Mouse (Mus musculus) forebrain, embryonic 16.5 days (tissue): ENCODE measurements at regions not wholly inside any gene's neighbourhood (a gene's known extent, or its start where the extent isn't known, plus 50 kb on each side); places are given as distances from the start of the nearest gene placed in this dataset.

ENCODE experiments used
- ATAC-seq: fragments of 200-750 bp; cut with Nextera tagmentation; 2 replicates; pipeline ENCODE4 v1.8.0; 2017; ENCODE audit warnings: mild to moderate bottlenecking, moderate library complexity
- H3K27ac ChIP-seq: fragments of 300-500 bp; sonication (generic); 2 replicates; pipeline ENCODE4 v1.5.1; 2014; ENCODE audit warnings: low read length, control low read depth
- H3K27me3 ChIP-seq: fragments of 300-500 bp; sonication (generic); replicated peaks from 2 replicates; pipeline ENCODE4 v1.6.1; 2014; ENCODE audit warnings: low read length; ENCODE audit not compliant: control insufficient read depth, insufficient read depth
- H3K36me3 ChIP-seq: fragments of 300-500 bp; sonication (generic); 2 replicates; pipeline ENCODE4 v1.6.1; 2014; ENCODE audit not compliant: control insufficient read depth, insufficient read depth
- H3K4me1 ChIP-seq: fragments of 300-500 bp; sonication (generic); replicated peaks from 2 replicates; pipeline ENCODE4 v1.6.1; 2014; ENCODE audit warnings: low read length; ENCODE audit not compliant: control insufficient read depth, insufficient read depth
- H3K4me2 ChIP-seq: fragments of 300-500 bp; sonication (generic); 2 replicates; pipeline ENCODE4 v1.6.1; 2014; ENCODE audit warnings: mild to moderate bottlenecking, low read length, control low read depth
- H3K4me3 ChIP-seq: fragments of 300-500 bp; sonication (generic); replicated peaks from 2 replicates; pipeline ENCODE4 v1.5.1; 2014; ENCODE audit warnings: mild to moderate bottlenecking, low read length, control low read depth
- H3K9ac ChIP-seq: fragments of 300-500 bp; sonication (generic); replicated peaks from 2 replicates; pipeline ENCODE4 v1.6.1; 2014; ENCODE audit warnings: low read depth, low read length, control low read depth
- H3K9me3 ChIP-seq: fragments of 300-500 bp; sonication (generic); 2 replicates; pipeline ENCODE4 v1.6.1; 2016; ENCODE audit warnings: low read length; ENCODE audit not compliant: control insufficient read depth
- WGBS: fragments of 180-500 bp; shearing (Covaris S2); extraction: QIAGEN DNeasy Blood & Tissue Kit; methylation state at CpG from one replicate; pipeline ENCODE4 v1.1.7; 2014; 5-methylcytosine and 5-hydroxymethylcytosine counted together

DNA sequence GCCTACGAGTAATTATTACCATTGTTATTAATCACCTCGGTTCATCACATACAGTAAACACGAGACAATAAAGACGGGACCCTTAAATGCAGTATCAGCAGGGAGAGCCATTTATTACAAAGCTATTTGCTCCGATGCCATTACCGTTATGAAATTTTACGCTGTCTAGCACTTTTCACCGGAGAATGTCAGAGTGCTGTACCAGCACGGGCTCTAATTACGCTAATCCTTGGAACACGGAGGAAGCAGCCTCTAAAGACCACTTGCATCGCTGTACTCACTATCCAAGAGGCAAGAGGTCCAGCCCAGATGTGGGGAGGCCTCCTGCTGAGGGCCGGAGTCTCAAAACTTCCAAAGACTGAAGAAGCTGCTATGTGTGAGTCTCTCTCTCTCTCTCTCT, 79.2 kb upstream of the Jarid2 start:
- Histone ChIP-seq H3K36me3 (no peaks in the 10 kb centered on the region), H3K9me3 (no peaks in the 10 kb centered on the region), H3K4me2 (peak overlapping the region; percentile 14; the same call in 1 of the 2 replicates), H3K4me3 (no peak overlapping the region), H3K27me3 (no peaks in the 10 kb centered on the region), H3K9ac (no peak overlapping the region), H3K4me1 (peaks cover 3% of the 10 kb centered on the region; the same call in 1 of the 2 replicates), H3K27ac (no peak overlapping the region)
- no peak for ATAC-seq
- WGBS = 15% methylated on average over 13 of the region's 13 CpGs

- Histone ChIP-seq H3K27ac (no peak overlapping the region), H3K27me3 (no peaks in the 10 kb centered on the region), H3K9me3 (no peaks in the 10 kb centered on the region), H3K4me2 (no peak overlapping the region), H3K36me3 (no peaks in the 10 kb centered on the region), H3K4me3 (no peak overlapping the region), H3K4me1 (peaks cover 3% of the 10 kb centered on the region; the same call in 1 of the 2 replicates), H3K9ac (no peak overlapping the region)
- ATAC-seq = peak; percentile 58; the same call in 1 of the 2 replicates
- 11% methylated on average over 22 of the region's 22 CpGs for WGBS
Observed at GRCm38 (mm10) chr13:44651259-44652238, 77.7 kb upstream of the Jarid2 start.

DNA sequence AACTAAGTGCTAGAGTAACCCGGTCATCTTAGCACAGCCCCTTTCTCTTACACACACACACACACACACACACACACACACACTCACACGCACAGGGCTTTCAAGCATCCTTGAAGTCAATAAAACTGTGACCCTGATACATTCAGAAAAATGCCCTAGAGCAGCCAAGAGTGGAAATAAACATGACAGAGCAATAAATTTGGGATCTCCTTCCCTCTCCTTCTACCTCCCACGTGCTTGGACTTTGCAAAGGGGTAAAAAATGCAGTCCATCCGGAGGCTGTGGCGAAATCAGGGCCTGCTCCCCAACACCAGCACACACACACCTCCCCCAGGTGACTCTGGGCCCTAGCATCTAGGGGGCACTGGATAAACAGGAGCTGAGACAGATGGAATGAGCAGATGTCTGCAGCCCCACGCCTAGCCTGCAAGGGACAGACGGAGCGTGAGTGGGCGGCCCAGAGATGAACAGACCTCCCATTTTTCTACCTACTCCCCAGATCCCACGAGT, 71.3 kb upstream of the Jarid2 start:
- no peaks in the 10 kb centered on the region for H3K9me3 ChIP-seq
- no peaks in the 10 kb centered on the region for H3K36me3 ChIP-seq
- H3K4me3 ChIP-seq = no peak overlapping the region
- 63% methylated on average over 10 of the region's 10 CpGs for WGBS
- no peak overlapping the region for H3K4me2 ChIP-seq
- ATAC-seq = no peak
- no peak overlapping the region for H3K27ac ChIP-seq
- H3K27me3 ChIP-seq = no peaks in the 10 kb centered on the region
- H3K9ac ChIP-seq = no peak overlapping the region
- H3K4me1 ChIP-seq = no peaks in the 10 kb centered on the region

GRCm38 (mm10) chr13:44659861-44660260, 69.4 kb upstream of the Jarid2 start:
- Histone ChIP-seq H3K27me3 (no peaks in the 10 kb centered on the region), H3K9me3 (no peaks in the 10 kb centered on the region), H3K4me1 (no peaks in the 10 kb centered on the region), H3K9ac (no peak overlapping the region), H3K4me3 (no peak overlapping the region), H3K27ac (no peak overlapping the region), H3K4me2 (no peak overlapping the region), H3K36me3 (no peaks in the 10 kb centered on the region)
- 76% methylated on average over 6 of the region's 6 CpGs for WGBS
- ATAC-seq = no peak

DNA sequence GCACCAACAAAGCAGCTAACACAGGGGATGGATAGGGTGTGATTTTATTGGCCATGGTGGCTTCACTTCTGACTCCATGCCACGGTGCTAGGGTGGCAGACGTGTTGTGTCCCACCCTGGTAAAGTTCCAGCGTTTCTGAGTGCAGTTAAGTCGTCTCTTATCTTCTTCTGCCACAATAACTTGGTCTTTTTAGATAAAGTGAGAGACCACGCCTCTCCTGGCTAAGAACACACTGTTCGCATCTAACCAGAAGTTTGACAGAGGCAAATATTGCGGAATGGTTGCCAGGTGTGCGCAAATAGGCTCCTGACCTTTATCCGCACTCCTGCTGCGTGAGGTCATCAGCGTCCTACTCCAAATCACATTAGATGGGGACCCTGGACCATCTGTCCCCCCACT, 66.2 kb upstream of the Jarid2 start:
- Histone ChIP-seq H3K9ac (no peak overlapping the region), H3K36me3 (no peaks in the 10 kb centered on the region), H3K27me3 (no peaks in the 10 kb centered on the region), H3K4me3 (no peak overlapping the region), H3K4me1 (no peaks in the 10 kb centered on the region), H3K4me2 (no peak overlapping the region), H3K9me3 (no peaks in the 10 kb centered on the region), H3K27ac (no peak overlapping the region)
- 88% methylated on average over 11 of the region's 11 CpGs for WGBS
- no peak for ATAC-seq

DNA sequence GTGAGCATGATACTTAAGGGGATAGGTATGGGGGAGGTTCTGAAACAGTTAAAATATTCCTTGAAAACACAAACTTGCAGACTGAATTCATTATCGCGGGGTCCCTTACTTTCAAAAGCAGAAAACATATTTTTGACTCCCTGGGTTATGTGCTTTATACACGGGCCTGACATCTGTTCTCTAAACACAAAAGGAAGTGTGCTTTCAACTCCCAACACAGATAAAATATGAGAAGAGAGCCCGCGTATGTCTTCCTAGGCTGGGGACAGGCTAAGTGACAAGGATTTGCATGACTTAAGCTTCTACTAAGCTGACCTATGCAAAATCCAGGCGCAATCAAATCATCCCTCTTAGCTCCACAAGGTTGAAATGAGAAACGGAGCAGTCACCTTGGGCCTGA, 65.5 kb upstream of the Jarid2 start:
- WGBS = 79% methylated on average over 7 of the region's 7 CpGs
- H3K4me1 ChIP-seq = no peaks in the 10 kb centered on the region
- no peaks in the 10 kb centered on the region for H3K27me3 ChIP-seq
- H3K4me2 ChIP-seq = no peak overlapping the region
- no peak for ATAC-seq
- H3K36me3 ChIP-seq = no peaks in the 10 kb centered on the region
- no peaks in the 10 kb centered on the region for H3K9me3 ChIP-seq
- no peak overlapping the region for H3K4me3 ChIP-seq
- H3K27ac ChIP-seq = no peak overlapping the region
- no peak overlapping the region for H3K9ac ChIP-seq

DNA sequence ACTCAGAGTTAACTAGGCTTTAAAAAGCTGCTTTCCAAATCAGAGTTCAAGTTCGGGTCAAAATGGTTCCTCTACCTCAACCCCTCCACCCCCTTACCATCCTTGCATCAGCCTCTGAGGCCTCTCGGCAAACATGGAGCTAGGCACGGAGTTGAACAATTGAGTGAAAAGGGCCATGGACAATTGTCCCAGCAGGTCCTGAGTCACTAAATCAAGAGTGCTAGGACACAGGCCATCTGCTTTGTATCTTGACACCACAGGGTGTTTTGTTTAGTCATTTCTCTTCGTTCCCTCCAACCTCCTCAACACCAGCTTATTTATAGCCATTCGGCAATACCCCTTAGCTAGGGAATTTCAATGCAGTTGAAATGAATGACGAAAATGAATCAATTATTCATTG, 59.5 kb upstream of the Jarid2 start:
- no peak overlapping the region for H3K4me2 ChIP-seq
- H3K4me1 ChIP-seq = peaks cover 7% of the 10 kb centered on the region
- H3K27ac ChIP-seq = no peak overlapping the region
- H3K4me3 ChIP-seq = no peak overlapping the region
- no peak for ATAC-seq
- H3K9me3 ChIP-seq = no peaks in the 10 kb centered on the region
- no peaks in the 10 kb centered on the region for H3K36me3 ChIP-seq
- H3K9ac ChIP-seq = no peak overlapping the region
- WGBS = 72% methylated on average over 6 of the region's 6 CpGs
- no peaks in the 10 kb centered on the region for H3K27me3 ChIP-seq

GRCm38 (mm10) chr13:44673337-44673966, 55.8 kb upstream of the Jarid2 start:
- 15% methylated on average over 20 of the region's 20 CpGs for WGBS
- Histone ChIP-seq H3K27ac (no peak overlapping the region), H3K36me3 (no peaks in the 10 kb centered on the region), H3K4me1 (peaks cover 7% of the 10 kb centered on the region), H3K9me3 (no peaks in the 10 kb centered on the region), H3K27me3 (no peaks in the 10 kb centered on the region), H3K4me2 (peak overlapping the region; percentile 36), H3K9ac (no peak overlapping the region), H3K4me3 (peak overlapping the region; percentile 3; the same call in 1 of the 2 replicates)
- no peak; the same call in 1 of the 2 replicates for ATAC-seq

- Histone ChIP-seq H3K27ac (no peak overlapping the region), H3K27me3 (no peaks in the 10 kb centered on the region), H3K4me2 (peak overlapping the region; percentile 36), H3K4me1 (peaks cover 7% of the 10 kb centered on the region), H3K4me3 (peak overlapping the region; percentile 3; the same call in 1 of the 2 replicates), H3K9ac (no peak overlapping the region), H3K9me3 (no peaks in the 10 kb centered on the region), H3K36me3 (no peaks in the 10 kb centered on the region)
- 34% methylated on average over 12 of the region's 12 CpGs for WGBS
- ATAC-seq = no peak
Observed at GRCm38 (mm10) chr13:44673967-44674357, 55.3 kb upstream of the Jarid2 start.
